Mouse (Mus musculus) spleen, postnatal 10 days (tissue): ENCODE data around the gene Panx3.

Experiments used
- DNase-seq, 2 experiments: peaks; one replicate each; pipeline ENCODE4 v3.0.0; 2021 to 2022; ENCODE audit warnings: low spot score in 2 of 2

Gene Panx3

GRCm38 (mm10) chr9:37632305-37632704 lies 36.7 kb downstream of the Panx3 start:
- DNase-seq: no peak

GRCm38 (mm10) chr9:37629941-37630340 lies 39.1 kb downstream of the Panx3 start:
- no peak for DNase-seq

GRCm38 (mm10) chr9:37628581-37628980 lies 40.5 kb downstream of the Panx3 start:
- no peak for DNase-seq

GRCm38 (mm10) chr9:37627263-37627662 lies 41.8 kb downstream of the Panx3 start:
- DNase-seq: no peak

- no peak for DNase-seq
Observed at GRCm38 (mm10) chr9:37626103-37626567, 42.9 kb downstream of the Panx3 start.

- no peak for DNase-seq
Observed at GRCm38 (mm10) chr9:37625641-37626040, 43.4 kb downstream of the Panx3 start.

GRCm38 (mm10) chr9:37625129-37625528 lies 43.9 kb downstream of the Panx3 start:
- DNase-seq: no peak

GRCm38 (mm10) chr9:37624502-37624901 lies 44.5 kb downstream of the Panx3 start:
- DNase-seq: no peak

- no peak for DNase-seq
Observed at GRCm38 (mm10) chr9:37623981-37624380, 45.1 kb downstream of the Panx3 start.

GRCm38 (mm10) chr9:37621290-37621689 lies 47.7 kb downstream of the Panx3 start:
- no peak for DNase-seq

GRCm38 (mm10) chr9:37616770-37617169 lies 52.3 kb downstream of the Panx3 start:
- DNase-seq: no peak

GRCm38 (mm10) chr9:37615220-37615619 lies 53.8 kb downstream of the Panx3 start:
- no peak for DNase-seq

- no peak for DNase-seq
Observed at GRCm38 (mm10) chr9:37614316-37614715, 54.7 kb downstream of the Panx3 start.

GRCm38 (mm10) chr9:37613911-37614280 lies 55.1 kb downstream of the Panx3 start:
- no peak for DNase-seq

- DNase-seq: peak; percentile 78 to 91
Observed at GRCm38 (mm10) chr9:37613182-37613910, 55.7 kb downstream of the Panx3 start, which contains the start of gene Spa17. TSS of gene Spa17 (minus strand) at chr9:37613722.
